Mouse (Mus musculus) forebrain, embryonic 14.5 days (tissue): ENCODE data around the gene Trim9. TPM values are rescaled to one million over a fixed set of nuclear protein-coding genes. Genes with fewer than 3 reads are reported as not detected.

Experiments
- ATAC-seq: fragments of 200-750 bp; cut with Nextera tagmentation; 2 replicates; pipeline ENCODE4 v1.8.0; 2017; ENCODE audit warnings: mild to moderate bottlenecking, moderate library complexity
- DNase-seq: peaks from one replicate; pipeline ENCODE4 v3.0.0-alpha.2; 2015; ENCODE audit warnings: low spot score
- H3K27ac ChIP-seq: fragments of 300-500 bp; sonication (generic); 2 replicates; pipeline ENCODE4 v1.5.1; 2014; ENCODE audit warnings: low read depth, mild to moderate bottlenecking, control low read depth, low read length, moderate library complexity
- H3K27me3 ChIP-seq: fragments of 300-500 bp; sonication (generic); replicated peaks from 2 replicates; pipeline ENCODE4 v1.6.1; 2014; ENCODE audit warnings: low read length, control low read depth, mixed read lengths; ENCODE audit not compliant: control insufficient read depth, insufficient read depth
- H3K36me3 ChIP-seq: fragments of 300-500 bp; sonication (generic); 2 replicates; pipeline ENCODE4 v1.6.1; 2014; ENCODE audit warnings: low read length, control low read depth; ENCODE audit not compliant: control insufficient read depth, insufficient read depth
- H3K4me1 ChIP-seq: fragments of 300-500 bp; sonication (generic); 2 replicates; pipeline ENCODE4 v1.6.1; 2014; ENCODE audit warnings: antibody characterized with exemption, low read length, control low read depth; ENCODE audit not compliant: control insufficient read depth, insufficient read depth
- H3K4me2 ChIP-seq: fragments of 300-500 bp; sonication (generic); 2 replicates; pipeline ENCODE4 v1.6.1; 2014; ENCODE audit warnings: mild to moderate bottlenecking, control low read depth, low read length
- H3K4me3 ChIP-seq: fragments of 300-500 bp; sonication (generic); 2 replicates; pipeline ENCODE4 v1.5.1; 2014; ENCODE audit warnings: low read depth, low read length, control low read depth
- H3K9ac ChIP-seq: fragments of 300-500 bp; sonication (generic); 2 replicates; pipeline ENCODE4 v1.6.1; 2014; ENCODE audit warnings: mild to moderate bottlenecking, low read length, control low read depth, moderate library complexity
- H3K9me3 ChIP-seq: fragments of 300-500 bp; sonication (generic); replicated peaks from 2 replicates; pipeline ENCODE4 v1.6.1; 2016; ENCODE audit warnings: low read length, control low read depth, mixed read lengths; ENCODE audit not compliant: control insufficient read depth
- WGBS: fragments of 180-500 bp; shearing (Covaris S2); extraction: QIAGEN DNeasy Blood & Tissue Kit; methylation state at CpG from one replicate; pipeline ENCODE4 v1.1.7; 2014; 5-methylcytosine and 5-hydroxymethylcytosine counted together
- polyA plus RNA-seq: library from polyadenylated mRNA; unstranded; fragments of >200 nt; fragmentation: Nextera tagmentation; extraction: Ambion mirVana; gene quantifications from 2 replicates; pipeline ENCODE4 v1.2.1, GENCODE M21; 2014

Gene Trim9
- polyA plus RNA-seq, 1 experiment from 2014 or later, result 30.8 TPM

DNA sequence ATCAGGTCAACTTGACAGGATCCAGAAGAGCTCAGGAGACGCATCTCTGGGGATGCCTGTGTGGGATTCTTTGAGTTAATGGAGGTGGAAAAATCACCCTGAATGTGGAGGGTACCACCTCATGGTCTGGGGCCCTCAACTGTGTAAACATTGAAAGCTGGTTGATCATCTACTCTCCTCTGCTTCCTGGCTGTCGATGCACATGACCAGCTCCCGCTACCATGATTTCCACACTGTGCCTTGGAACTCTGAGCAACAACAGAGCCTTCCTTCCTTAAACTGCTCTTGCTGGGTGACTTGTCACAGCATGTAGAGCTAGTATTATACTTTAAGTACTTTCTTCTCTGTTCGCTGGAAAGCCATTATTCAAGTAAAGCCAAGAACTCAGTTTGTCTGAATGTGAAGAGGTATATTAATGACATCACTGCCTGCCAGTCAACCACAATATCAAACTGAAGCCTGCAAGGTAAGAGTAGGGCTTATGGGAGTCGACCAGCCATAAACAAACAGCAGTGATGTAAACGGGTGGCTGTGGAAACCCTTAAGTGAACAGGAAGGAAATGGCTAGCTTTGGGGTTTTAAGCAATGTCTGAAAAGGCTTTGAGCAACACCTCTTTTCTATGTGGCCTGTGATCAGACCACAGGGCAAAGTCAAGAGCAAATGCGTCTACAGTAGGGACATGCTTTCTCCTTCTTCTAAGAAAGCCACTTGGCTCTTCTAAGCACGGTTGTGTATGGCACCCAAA, 128.4 kb downstream of the Trim9 start:
- DNase-seq (no peak), ATAC-seq (no peak)
- no peak overlapping the region for H3K9ac ChIP-seq
- H3K4me3 ChIP-seq, result no peak overlapping the region
- H3K36me3 ChIP-seq, result no peaks in the 10 kb centered on the region
- H3K9me3 ChIP-seq, result no peaks in the 10 kb centered on the region
- 91% methylated on average over 8 of the region's 8 CpGs for WGBS
- no peak overlapping the region for H3K4me2 ChIP-seq
- H3K27ac ChIP-seq, result no peak overlapping the region
- H3K4me1 ChIP-seq, result no peaks in the 10 kb centered on the region; the same call in 1 of the 2 replicates
- no peaks in the 10 kb centered on the region for H3K27me3 ChIP-seq

DNA sequence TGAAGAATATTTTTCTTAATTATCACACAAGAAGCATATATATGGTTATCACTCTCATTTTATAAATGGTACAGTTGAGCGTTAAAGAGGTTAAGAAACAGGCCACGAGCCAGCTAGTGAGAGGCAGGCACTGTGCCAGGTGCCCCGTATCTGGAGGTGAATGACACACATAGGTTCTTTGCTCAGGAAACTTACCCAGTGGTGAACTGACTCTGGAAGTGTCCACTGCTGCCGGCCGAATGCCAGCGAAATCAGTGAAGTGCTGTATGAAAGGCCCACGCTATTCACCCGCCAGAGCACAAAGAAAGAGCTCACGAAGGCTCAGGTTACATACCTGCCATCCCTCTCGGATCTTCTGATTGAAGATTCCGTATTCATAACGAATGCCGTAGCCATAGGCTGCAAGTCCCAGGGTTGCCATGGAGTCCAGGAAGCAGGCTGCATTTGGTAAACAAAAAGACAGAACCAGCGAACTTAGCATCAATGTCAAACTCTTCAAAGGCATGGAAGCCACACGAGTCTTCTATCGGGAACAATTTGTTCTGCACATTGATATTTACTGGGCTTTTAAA, 131.1 kb downstream of the Trim9 start:
- H3K27ac ChIP-seq, result no peak overlapping the region
- no peak for ATAC-seq
- H3K27me3 ChIP-seq, result no peaks in the 10 kb centered on the region
- no peak for DNase-seq
- no peak overlapping the region for H3K9ac ChIP-seq
- no peak overlapping the region for H3K4me3 ChIP-seq
- no peak overlapping the region for H3K4me2 ChIP-seq
- no peaks in the 10 kb centered on the region for H3K4me1 ChIP-seq
- no peaks in the 10 kb centered on the region for H3K9me3 ChIP-seq
- no peaks in the 10 kb centered on the region for H3K36me3 ChIP-seq
- 26% methylated on average over 16 of the region's 16 CpGs for WGBS

DNA sequence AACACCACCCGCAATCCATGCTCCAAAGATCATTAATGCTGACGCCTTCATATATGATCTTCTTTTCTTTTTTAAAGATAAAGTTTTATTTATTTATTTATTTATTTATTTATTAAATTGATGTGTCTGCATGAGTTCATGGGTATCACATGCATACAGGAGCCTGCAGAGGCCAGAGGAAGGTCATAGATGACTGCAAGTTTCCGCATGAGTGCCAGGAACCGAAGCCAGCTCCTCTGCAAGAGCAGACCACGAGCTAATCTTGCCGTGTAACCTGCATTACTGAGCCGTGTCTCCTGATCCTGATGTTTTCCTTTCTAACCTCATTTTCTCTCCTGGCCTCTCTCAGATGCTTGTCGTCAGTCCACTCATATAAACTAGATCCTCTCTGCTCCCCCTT, 133.1 kb downstream of the Trim9 start:
- Histone ChIP-seq H3K4me1 (no peaks in the 10 kb centered on the region), H3K36me3 (no peaks in the 10 kb centered on the region), H3K4me2 (no peak overlapping the region), H3K4me3 (no peak overlapping the region), H3K27ac (no peak overlapping the region), H3K9ac (no peak overlapping the region), H3K9me3 (no peaks in the 10 kb centered on the region), H3K27me3 (no peaks in the 10 kb centered on the region)
- WGBS, result 91% methylated on average over 8 of the region's 8 CpGs
- no peak for DNase-seq
- no peak for ATAC-seq

DNA sequence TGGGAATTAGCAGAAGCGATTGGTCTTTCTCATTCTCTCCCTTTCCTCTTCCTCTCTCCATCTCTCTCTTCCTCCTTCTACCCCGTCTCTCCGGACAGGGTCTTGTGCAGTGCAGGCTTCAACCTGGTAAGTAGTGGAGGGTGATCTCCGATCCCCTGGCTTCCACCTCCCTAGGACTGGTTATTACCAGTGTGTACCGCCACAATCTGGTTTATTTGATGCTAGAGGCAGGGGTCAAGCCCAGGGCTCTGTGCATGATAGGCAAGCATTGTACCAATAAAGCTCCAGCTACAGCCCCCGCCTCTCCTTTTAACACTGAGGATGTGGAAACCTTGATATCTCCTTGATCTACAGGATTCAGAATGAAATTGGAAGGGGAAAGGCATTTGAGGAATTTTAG, 133.8 kb downstream of the Trim9 start:
- WGBS, result 89% methylated on average over 6 of the region's 6 CpGs
- H3K36me3 ChIP-seq, result no peaks in the 10 kb centered on the region
- H3K4me1 ChIP-seq, result no peaks in the 10 kb centered on the region
- no peak overlapping the region for H3K4me2 ChIP-seq
- no peak overlapping the region for H3K27ac ChIP-seq
- H3K4me3 ChIP-seq, result no peak overlapping the region
- H3K9ac ChIP-seq, result no peak overlapping the region
- no peaks in the 10 kb centered on the region for H3K9me3 ChIP-seq
- ATAC-seq (no peak), DNase-seq (no peak)
- H3K27me3 ChIP-seq, result no peaks in the 10 kb centered on the region

DNA sequence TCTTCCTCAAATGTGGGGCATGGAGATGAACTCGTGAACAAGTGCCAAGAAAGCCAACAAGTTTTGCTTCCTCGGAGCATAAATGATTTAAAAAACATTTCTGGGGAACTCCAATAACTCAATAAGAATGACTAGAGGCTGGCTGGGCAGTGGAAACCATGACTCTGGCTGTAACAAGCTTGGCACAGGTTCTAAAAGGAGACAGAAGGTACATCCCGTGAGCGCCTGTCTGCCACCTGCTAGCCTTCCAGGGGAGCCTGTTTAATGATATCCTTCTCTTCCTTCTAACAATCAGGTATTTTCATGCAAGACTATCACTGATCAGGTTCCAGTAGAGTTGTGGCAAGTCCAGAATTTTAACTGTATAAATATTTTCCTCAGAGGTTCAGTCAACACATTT, 134.9 kb downstream of the Trim9 start:
- Histone ChIP-seq H3K9ac (no peak overlapping the region), H3K4me1 (no peaks in the 10 kb centered on the region), H3K9me3 (no peaks in the 10 kb centered on the region), H3K27ac (no peak overlapping the region), H3K36me3 (no peaks in the 10 kb centered on the region), H3K4me3 (no peak overlapping the region), H3K4me2 (no peak overlapping the region), H3K27me3 (no peaks in the 10 kb centered on the region)
- ATAC-seq (no peak), DNase-seq (no peak)
- 82% methylated on average over 4 of the region's 4 CpGs for WGBS

DNA sequence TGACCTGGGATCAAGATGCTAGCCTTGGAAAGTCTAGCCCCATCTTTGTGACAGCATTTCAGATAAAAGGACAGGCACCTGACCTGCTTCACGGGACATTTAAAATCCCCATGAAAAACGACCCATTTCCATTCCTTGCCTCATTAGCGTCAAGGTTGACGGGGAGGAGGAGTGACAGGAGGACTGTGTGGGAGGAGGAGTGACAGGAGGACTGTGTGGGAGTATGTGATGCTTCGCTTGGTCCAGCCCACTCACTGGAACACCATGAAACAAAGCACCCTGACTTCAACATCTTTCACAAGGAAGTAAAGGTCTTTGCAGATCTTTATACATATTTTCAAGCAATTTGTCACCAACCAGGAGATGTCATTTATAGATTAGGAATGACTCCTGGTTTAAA, 139.2 kb downstream of the Trim9 start:
- Histone ChIP-seq H3K9me3 (no peaks in the 10 kb centered on the region), H3K4me3 (no peak overlapping the region), H3K9ac (no peak overlapping the region), H3K4me1 (no peaks in the 10 kb centered on the region), H3K4me2 (no peak overlapping the region), H3K36me3 (no peaks in the 10 kb centered on the region), H3K27me3 (no peaks in the 10 kb centered on the region), H3K27ac (no peak overlapping the region)
- ATAC-seq, result no peak
- no peak for DNase-seq
- 68% methylated on average over 5 of the region's 5 CpGs for WGBS

DNA sequence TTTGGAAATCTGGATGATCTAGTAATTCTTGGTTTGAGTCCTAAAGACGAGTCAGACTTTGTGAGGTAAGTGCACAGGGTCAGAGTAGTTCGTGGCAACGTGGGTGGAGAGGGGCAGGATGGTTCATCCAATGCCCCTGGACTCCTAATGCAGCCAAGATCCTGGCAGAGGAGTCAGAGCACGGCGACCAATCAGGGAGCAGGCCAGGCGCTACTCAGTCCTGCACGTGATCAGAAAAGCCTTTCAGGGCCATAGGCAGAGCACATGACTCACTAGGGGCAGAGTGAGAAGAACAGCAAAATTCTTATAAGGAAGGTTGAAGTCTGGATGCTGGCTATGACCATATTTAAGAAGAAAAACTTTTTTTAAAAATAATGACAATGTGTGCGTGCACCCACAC, 143.0 kb downstream of the Trim9 start:
- H3K36me3 ChIP-seq, result no peaks in the 10 kb centered on the region
- DNase-seq, result no peak
- 80% methylated on average over 8 of the region's 8 CpGs for WGBS
- H3K9ac ChIP-seq, result no peak overlapping the region
- H3K9me3 ChIP-seq, result no peaks in the 10 kb centered on the region
- no peaks in the 10 kb centered on the region for H3K27me3 ChIP-seq
- no peak overlapping the region for H3K4me2 ChIP-seq
- H3K4me1 ChIP-seq, result no peaks in the 10 kb centered on the region
- no peak overlapping the region for H3K27ac ChIP-seq
- no peak for ATAC-seq
- no peak overlapping the region for H3K4me3 ChIP-seq

DNA sequence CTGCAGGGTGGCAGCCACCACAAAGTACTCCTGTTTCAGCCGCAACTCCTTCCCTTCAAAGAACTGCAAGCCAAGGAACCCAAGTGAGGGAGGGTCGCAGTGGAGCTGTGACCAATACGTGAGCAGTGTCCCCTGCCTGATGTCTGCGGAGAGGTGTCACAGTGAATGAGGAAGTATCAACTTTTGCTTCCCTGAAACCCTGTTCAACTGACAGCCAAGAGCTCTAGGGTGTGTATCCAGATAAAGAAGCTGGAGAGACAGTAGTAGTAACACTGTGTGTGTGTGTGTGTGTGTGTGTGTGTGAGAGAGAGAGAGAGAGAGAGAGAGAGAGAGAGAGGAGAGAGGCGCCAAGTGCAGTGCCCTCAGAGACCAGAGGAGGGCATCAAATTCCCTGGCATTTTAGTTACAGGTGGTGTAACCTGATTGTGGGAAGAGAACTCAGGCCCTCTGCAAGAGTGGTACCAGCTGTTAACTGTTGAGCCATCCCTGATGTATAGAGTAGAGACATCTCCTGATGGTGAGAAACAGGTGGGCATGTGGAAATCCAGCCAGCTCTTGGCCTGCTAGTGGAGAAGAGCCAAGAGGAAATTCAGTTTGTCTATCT, 145.4 kb downstream of the Trim9 start:
- H3K36me3 ChIP-seq, result no peaks in the 10 kb centered on the region
- no peak overlapping the region for H3K27ac ChIP-seq
- no peaks in the 10 kb centered on the region for H3K27me3 ChIP-seq
- H3K9me3 ChIP-seq, result no peaks in the 10 kb centered on the region
- no peak overlapping the region for H3K4me3 ChIP-seq
- H3K4me2 ChIP-seq, result no peak overlapping the region
- no peak overlapping the region for H3K9ac ChIP-seq
- DNase-seq (no peak), ATAC-seq (no peak)
- no peaks in the 10 kb centered on the region for H3K4me1 ChIP-seq
- WGBS, result 75% methylated on average over 5 of the region's 5 CpGs

DNA sequence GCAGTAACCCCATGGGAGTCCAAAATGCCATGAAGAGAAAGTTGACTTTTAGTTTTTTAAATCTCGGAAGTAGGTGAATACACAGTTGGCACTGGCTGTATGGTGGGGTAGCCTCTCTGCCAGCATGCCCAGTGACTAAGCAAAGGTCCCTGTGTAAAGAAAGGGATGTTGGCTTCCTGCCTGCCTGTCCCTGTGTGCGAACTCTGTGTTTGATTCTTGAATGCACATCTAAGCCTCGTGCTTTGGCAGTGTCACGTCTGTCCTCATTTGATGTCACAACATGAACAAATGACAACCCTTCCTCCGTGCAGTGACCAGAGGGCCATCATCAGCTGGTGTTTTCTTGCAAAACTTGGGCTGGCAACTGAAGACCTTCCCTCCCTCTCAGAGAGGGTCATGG, 151.1 kb downstream of the Trim9 start:
- Histone ChIP-seq H3K9me3 (no peaks in the 10 kb centered on the region), H3K4me3 (no peak overlapping the region), H3K9ac (no peak overlapping the region), H3K4me1 (no peaks in the 10 kb centered on the region), H3K27ac (no peak overlapping the region), H3K36me3 (no peaks in the 10 kb centered on the region), H3K27me3 (no peaks in the 10 kb centered on the region), H3K4me2 (no peak overlapping the region)
- DNase-seq (no peak), ATAC-seq (no peak)
- WGBS, result 81% methylated on average over 5 of the region's 5 CpGs
